Mouse (Mus musculus): ENCODE measurements at regions not wholly inside any gene's neighbourhood (a gene's known extent, or its start where the extent isn't known, plus 50 kb on each side); places are given as distances from the start of the nearest gene placed in this dataset.

GRCm38 (mm10) chr15:65567931-65568330, 553.2 kb upstream of the Gm21961 start:
- TF ChIP-seq CTCF (IDR thresholded peaks at IDR 0.05 in 2 of 3, conservative IDR thresholded peaks at IDR 0.05 in 1 of 3; ENCODE audit: control insufficient read depth in 1 of 3, insufficient read depth in 1 of 3, low read depth in 2 of 3, low read length in 3 of 3, poor library complexity in 1 of 3, severe bottlenecking in 1 of 3) (no peak), CHD2 (IDR thresholded peaks at IDR 0.05; ENCODE audit: low read length) (no peak), MAX (IDR thresholded peaks at IDR 0.05; ENCODE audit: low read length) (no peak)

Data from MEL (cell line).